Mouse (Mus musculus) stomach, embryonic 16.5 days (tissue): ENCODE results near the gene Slc6a21. TPM values are rescaled to one million over a fixed set of nuclear protein-coding genes. Genes with fewer than 3 reads are reported as not detected.
A peak's percentile ranks its signal among the peaks of the same experiment; 100 is the strongest.

Experiments
- ATAC-seq: fragments of 200-750 bp; cut with Nextera tagmentation; 2 replicates; pipeline ENCODE4 v1.8.0; 2017; ENCODE audit warnings: moderate number of reproducible peaks, moderate TSS enrichment; ENCODE audit not compliant: insufficient read depth, low FRiP score
- H3K27ac ChIP-seq: fragments of 300-500 bp; sonication (generic); 2 replicates; pipeline ENCODE4 v1.5.1; 2014; ENCODE audit warnings: low read length
- H3K27me3 ChIP-seq: fragments of 300-500 bp; sonication (generic); 2 replicates; pipeline ENCODE4 v1.6.1; 2014; ENCODE audit warnings: low read length, control low read depth, mixed read lengths; ENCODE audit not compliant: control insufficient read depth, insufficient read depth
- H3K36me3 ChIP-seq: fragments of 300-500 bp; sonication (generic); 2 replicates; pipeline ENCODE4 v1.6.1; 2014; ENCODE audit warnings: low read length; ENCODE audit not compliant: control insufficient read depth, insufficient read depth
- H3K4me1 ChIP-seq: fragments of 300-500 bp; sonication (generic); 2 replicates; pipeline ENCODE4 v1.6.1; 2014; ENCODE audit warnings: low read length, control low read depth, mixed read lengths; ENCODE audit not compliant: control insufficient read depth, insufficient read depth
- H3K4me2 ChIP-seq: fragments of 300-500 bp; sonication (generic); 2 replicates; pipeline ENCODE4 v1.6.1; 2014; ENCODE audit warnings: low read depth, low read length, mixed read lengths
- H3K4me3 ChIP-seq: fragments of 300-500 bp; sonication (generic); replicated peaks from 2 replicates; pipeline ENCODE4 v1.5.1; 2014; ENCODE audit warnings: mild to moderate bottlenecking, low read length
- H3K9ac ChIP-seq: fragments of 300-500 bp; sonication (generic); 2 replicates; pipeline ENCODE4 v1.6.1; 2014; ENCODE audit warnings: low read length
- H3K9me3 ChIP-seq: fragments of 300-500 bp; sonication (generic); replicated peaks from 2 replicates; pipeline ENCODE4 v1.6.1; 2016; ENCODE audit warnings: low read length, control low read depth; ENCODE audit not compliant: control insufficient read depth
- WGBS: fragments of 180-500 bp; shearing (Covaris S2); extraction: QIAGEN DNeasy Blood & Tissue Kit; methylation state at CpG from one replicate; pipeline ENCODE4 v1.1.7; 2014; 5-methylcytosine and 5-hydroxymethylcytosine counted together
- polyA plus RNA-seq: library from polyadenylated mRNA; unstranded; fragments of >200 nt; fragmentation: Nextera tagmentation; extraction: Ambion mirVana; gene quantifications from 2 replicates; pipeline ENCODE4 v1.2.1, GENCODE M21; 2015

The Slc6a21 gene
- polyA plus RNA-seq, 1 experiment from 2014 or later: not detected

GRCm38 (mm10) chr7:45316536-45316935 is 39.2 kb downstream of the Slc6a21 start:
- ATAC-seq: no peak
- Histone ChIP-seq H3K4me1 (peaks cover 13% of the 10 kb centered on the region; the same call in 1 of the 2 replicates), H3K9me3 (no peaks in the 10 kb centered on the region), H3K9ac (no peak overlapping the region), H3K4me2 (no peak overlapping the region), H3K27me3 (no peaks in the 10 kb centered on the region), H3K27ac (no peak overlapping the region), H3K36me3 (0 out of 2 replicates have a peak, but pooled peaks cover 5% of the 10 kb centered on the region), H3K4me3 (no peak overlapping the region)
- whole genome bisulfite sequencing: 78% methylated on average over 14 of the region's 14 CpGs

- H3K4me2 ChIP-seq: no peak overlapping the region
- no peak overlapping the region for H3K4me3 ChIP-seq
- 86% methylated on average over 4 of the region's 4 CpGs for WGBS
- no peak for ATAC-seq
- no peaks in the 10 kb centered on the region for H3K4me1 ChIP-seq
- H3K9ac ChIP-seq: no peak overlapping the region
- no peaks in the 10 kb centered on the region for H3K27me3 ChIP-seq
- H3K9me3 ChIP-seq: no peaks in the 10 kb centered on the region; the same call in 1 of the 2 replicates
- H3K27ac ChIP-seq: no peak overlapping the region
- H3K36me3 ChIP-seq: peaks cover 31% of the 10 kb centered on the region
These were observed 44.9 kb downstream of the Slc6a21 start for GRCm38 (mm10) chr7:45322245-45322644.

GRCm38 (mm10) chr7:45323069-45323468 is 45.8 kb downstream of the Slc6a21 start:
- no peak overlapping the region for H3K4me3 ChIP-seq
- WGBS: 82% methylated on average over 5 of the region's 5 CpGs
- ATAC-seq: peak; percentile 59; the same call in 1 of the 2 replicates
- H3K27me3 ChIP-seq: no peaks in the 10 kb centered on the region
- no peaks in the 10 kb centered on the region for H3K4me1 ChIP-seq
- H3K4me2 ChIP-seq: no peak overlapping the region
- no peaks in the 10 kb centered on the region; the same call in 1 of the 2 replicates for H3K9me3 ChIP-seq
- no peak overlapping the region for H3K9ac ChIP-seq
- peaks cover 27% of the 10 kb centered on the region for H3K36me3 ChIP-seq
- H3K27ac ChIP-seq: no peak overlapping the region

GRCm38 (mm10) chr7:45325800-45326199 is 48.5 kb downstream of the Slc6a21 start:
- H3K4me2 ChIP-seq: no peak overlapping the region
- peaks cover 27% of the 10 kb centered on the region for H3K36me3 ChIP-seq
- no peak for ATAC-seq
- no peak overlapping the region for H3K4me3 ChIP-seq
- H3K27me3 ChIP-seq: no peaks in the 10 kb centered on the region
- H3K9ac ChIP-seq: no peak overlapping the region
- H3K4me1 ChIP-seq: no peaks in the 10 kb centered on the region
- no peaks in the 10 kb centered on the region; the same call in 1 of the 2 replicates for H3K9me3 ChIP-seq
- no peak overlapping the region for H3K27ac ChIP-seq

GRCm38 (mm10) chr7:45328841-45329475 is 51.6 kb downstream of the Slc6a21 start:
- no peak overlapping the region for H3K4me3 ChIP-seq
- H3K27me3 ChIP-seq: no peaks in the 10 kb centered on the region
- WGBS: 79% methylated on average over 13 of the region's 13 CpGs
- H3K9me3 ChIP-seq: no peaks in the 10 kb centered on the region; the same call in 1 of the 2 replicates
- ATAC-seq: no peak
- H3K36me3 ChIP-seq: peaks cover 13% of the 10 kb centered on the region
- H3K9ac ChIP-seq: no peak overlapping the region; the same call in 1 of the 2 replicates
- no peak overlapping the region for H3K27ac ChIP-seq
- H3K4me1 ChIP-seq: peaks cover 8% of the 10 kb centered on the region; the same call in 1 of the 2 replicates
- no peak overlapping the region for H3K4me2 ChIP-seq

- 75% methylated on average over 6 of the region's 6 CpGs for whole genome bisulfite sequencing
- H3K27ac ChIP-seq: no peak overlapping the region
- no peak for ATAC-seq
These were observed 54.2 kb downstream of the Slc6a21 start for GRCm38 (mm10) chr7:45331502-45331901.

GRCm38 (mm10) chr7:45332685-45333425 is 55.5 kb downstream of the Slc6a21 start:
- peak; percentile 67 for ATAC-seq
- Histone ChIP-seq H3K4me2 (peak overlapping the region; percentile 61), H3K36me3 (no peaks in the 10 kb centered on the region), H3K9ac (peak overlapping the region; percentile 83), H3K27ac (peak overlapping the region; percentile 96), H3K4me3 (peak overlapping the region; percentile 77), H3K9me3 (no peaks in the 10 kb centered on the region), H3K27me3 (no peaks in the 10 kb centered on the region), H3K4me1 (peaks cover 29% of the 10 kb centered on the region)
- 2% methylated on average over 22 of the region's 22 CpGs for WGBS

More at GRCm38 (mm10) chr7:45331502-45331901, 54.2 kb downstream of the Slc6a21 start:
- Histone ChIP-seq H3K27me3 (no peaks in the 10 kb centered on the region), H3K4me1 (peaks cover 23% of the 10 kb centered on the region), H3K9me3 (no peaks in the 10 kb centered on the region), H3K36me3 (peaks cover under 1% of the 10 kb centered on the region; the same call in 1 of the 2 replicates), H3K9ac (no peak overlapping the region), H3K4me2 (no peak overlapping the region), H3K4me3 (no peak overlapping the region)

GRCm38 (mm10) chr7:45333431-45333982 is 56.2 kb downstream of the Slc6a21 start, which contains the start of gene Trpm4:
Gene Trpm4 (minus strand): TSS chr7:45333780.
- H3K4me2 ChIP-seq: peak within 1 kb of the TSS; percentile 61
- no peaks in the 10 kb centered on the region for H3K9me3 ChIP-seq
- under 1% methylated on average over 38 of the region's 38 CpGs for WGBS
- H3K4me3 ChIP-seq: peak within 1 kb of the TSS; percentile 77
- peak within 1 kb of the TSS; percentile 83 for H3K9ac ChIP-seq
- H3K4me1 ChIP-seq: peaks cover 35% of the 10 kb centered on the region
- ATAC-seq: peak; percentile 81
- H3K36me3 ChIP-seq: no peaks in the 10 kb centered on the region
- peak within 1 kb of the TSS; percentile 96 for H3K27ac ChIP-seq
- H3K27me3 ChIP-seq: no peaks in the 10 kb centered on the region

- Histone ChIP-seq H3K27ac (no peak overlapping the region), H3K9me3 (no peaks in the 10 kb centered on the region), H3K4me2 (0 out of 2 replicates have a peak overlapping the region, but pooled peaks have one; percentile 6), H3K36me3 (no peaks in the 10 kb centered on the region), H3K4me3 (no peak overlapping the region), H3K4me1 (peaks cover 39% of the 10 kb centered on the region), H3K27me3 (no peaks in the 10 kb centered on the region), H3K9ac (0 out of 2 replicates have a peak overlapping the region, but pooled peaks have one; percentile 34)
- ATAC-seq: no peak
- 16% methylated on average over 3 of the region's 3 CpGs for WGBS
These were observed 57.3 kb downstream of the Slc6a21 start for GRCm38 (mm10) chr7:45334605-45335004.
